Mouse (Mus musculus): ENCODE measurements around the gene Exoc6b.

Exoc6b gene

DNA sequence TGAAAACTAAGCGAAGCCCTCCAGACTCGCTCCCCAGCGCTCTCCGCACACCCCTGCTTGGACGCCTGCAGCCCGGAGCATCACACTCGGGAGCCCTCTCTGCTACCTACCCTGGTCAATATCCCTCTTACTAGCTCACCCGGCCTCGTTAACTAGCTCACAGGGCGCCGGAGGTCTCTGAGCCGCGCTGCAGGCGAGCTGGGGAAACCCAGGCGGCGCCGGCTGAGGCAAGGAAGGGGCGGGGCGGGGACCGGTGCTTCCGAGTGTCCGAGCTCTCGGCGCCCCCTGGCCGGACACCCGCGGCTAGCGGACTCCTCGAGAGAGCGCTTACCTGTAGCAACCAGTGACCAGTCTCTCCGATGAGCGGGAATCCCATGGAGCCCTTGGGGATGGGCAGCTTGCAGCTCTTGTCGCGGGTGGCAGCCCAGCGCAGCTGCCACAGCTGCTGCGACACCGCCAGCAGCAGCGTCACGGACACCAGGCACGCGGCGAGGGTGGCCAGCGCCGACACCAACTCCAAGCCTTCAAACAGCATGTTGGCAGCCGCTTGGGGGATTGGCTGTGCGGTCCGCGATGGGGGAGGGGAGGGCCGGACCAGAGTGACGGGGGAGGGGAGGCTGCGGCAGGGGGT lies 481.7 kb downstream of the Exoc6b start:
- no peak for DNase-seq (ENCODE audit: low read depth in 1 of 2, low spot score in 2 of 2)

DNA sequence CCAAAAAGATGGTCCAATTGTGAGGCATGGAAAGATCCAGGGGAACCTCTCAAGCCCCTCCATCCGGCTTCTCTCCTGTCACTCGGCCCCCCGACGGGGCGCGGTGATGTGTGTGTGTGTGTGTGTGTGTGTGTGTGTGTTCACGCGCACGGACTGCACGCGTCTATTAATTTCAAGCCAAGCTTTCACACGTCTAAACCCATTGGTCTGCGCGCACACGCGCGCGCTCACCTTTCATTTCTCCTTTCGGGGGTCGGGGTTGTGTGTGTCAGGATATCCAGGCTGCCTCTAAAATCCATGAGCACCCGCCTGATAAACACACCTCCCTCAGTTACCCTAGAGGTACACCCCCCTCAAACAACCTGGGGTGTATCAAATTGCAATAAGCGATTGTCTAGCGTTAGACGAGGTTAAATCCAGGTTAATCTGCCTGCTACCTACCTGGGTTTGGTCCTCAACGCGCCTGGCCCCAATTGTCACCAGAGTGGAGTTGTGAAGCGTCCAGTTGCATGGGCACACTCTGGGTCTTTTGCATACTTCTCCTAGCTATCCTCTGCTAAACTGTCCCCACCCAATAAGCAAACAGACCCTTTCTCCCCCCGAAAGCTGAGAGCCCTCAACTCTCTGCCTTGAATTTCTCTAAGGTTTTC lies 482.6 kb downstream of the Exoc6b start:
- DNase-seq (ENCODE audit: low read depth in 1 of 2, low spot score in 2 of 2) = no peak

DNA sequence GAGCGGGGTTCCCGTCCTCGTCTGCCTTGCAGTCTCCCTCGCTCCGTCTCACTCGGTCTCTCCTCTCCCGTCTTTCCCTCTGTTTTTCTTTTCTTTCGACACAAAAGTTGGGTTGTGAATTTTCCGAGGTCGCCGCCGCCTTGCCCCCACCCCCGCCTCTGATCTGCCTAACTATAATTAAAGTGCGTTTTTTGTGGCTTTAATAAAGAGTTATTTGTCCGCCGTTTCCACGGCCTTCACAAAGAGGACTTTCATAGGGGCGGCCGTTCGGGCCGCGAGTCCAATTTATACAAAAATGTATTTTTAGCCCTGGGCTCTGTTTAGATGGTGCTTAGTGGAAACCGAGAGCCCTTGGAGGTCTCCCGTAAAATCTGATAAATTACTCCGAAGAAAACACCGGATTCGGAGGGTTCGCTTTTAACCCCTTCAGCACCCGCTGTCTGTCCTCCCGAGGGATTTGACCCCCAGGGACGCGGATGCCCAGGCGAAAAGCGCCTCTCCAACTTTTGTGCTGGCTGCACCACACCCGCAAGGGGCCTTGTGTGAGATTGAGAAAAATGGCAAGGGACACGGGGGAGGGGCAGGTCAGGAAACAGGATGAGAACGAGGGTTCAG lies 483.5 kb downstream of the Exoc6b start:
- no peak for DNase-seq (ENCODE audit: low read depth in 1 of 2, low spot score in 2 of 2)

DNA sequence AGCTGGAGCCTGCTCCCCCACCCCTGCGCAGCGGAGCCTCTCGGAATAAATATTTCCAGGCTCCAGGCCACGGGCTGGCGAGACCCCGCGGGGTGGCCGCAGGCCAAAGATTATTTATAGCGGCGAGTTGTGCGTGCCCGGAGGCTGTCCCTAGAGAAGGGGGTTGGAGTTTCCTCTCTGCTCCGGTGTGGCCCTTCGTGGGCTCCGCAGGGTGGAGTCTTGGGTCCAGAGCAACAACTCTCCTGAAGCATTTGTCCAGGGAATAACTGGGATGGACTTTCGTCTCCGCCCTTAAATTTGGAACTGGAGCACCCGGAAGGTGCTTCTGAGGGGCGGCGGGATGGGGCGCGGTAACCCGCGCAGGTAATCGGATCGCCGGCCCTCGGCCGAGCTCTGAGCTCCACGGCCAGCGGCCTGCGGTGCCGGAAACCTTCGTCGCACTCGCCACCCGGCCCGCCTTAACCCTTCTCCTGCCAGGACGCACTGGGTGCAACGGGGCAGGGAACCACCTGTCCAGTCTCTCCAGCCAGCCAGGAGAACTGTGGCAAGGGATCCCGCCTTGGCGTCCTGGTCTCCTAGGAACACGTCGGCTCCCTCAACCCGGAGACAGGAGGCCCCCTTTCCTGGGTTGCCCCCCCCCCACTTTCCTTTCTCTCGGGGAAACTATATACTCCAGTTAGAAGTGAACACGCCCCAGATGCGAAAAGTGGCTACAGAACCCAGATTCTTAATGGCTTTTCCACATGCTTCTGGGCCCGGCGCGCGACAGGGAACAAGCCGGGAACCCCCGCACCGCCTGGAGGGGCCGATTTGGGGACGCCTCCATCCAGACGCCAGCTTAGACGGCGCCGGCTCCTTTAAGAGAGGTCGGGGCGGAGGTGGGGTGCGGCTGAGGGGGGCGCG lies 484.3 kb downstream of the Exoc6b start:
- no peak for DNase-seq (ENCODE audit: low read depth in 1 of 2, low spot score in 2 of 2)

DNA sequence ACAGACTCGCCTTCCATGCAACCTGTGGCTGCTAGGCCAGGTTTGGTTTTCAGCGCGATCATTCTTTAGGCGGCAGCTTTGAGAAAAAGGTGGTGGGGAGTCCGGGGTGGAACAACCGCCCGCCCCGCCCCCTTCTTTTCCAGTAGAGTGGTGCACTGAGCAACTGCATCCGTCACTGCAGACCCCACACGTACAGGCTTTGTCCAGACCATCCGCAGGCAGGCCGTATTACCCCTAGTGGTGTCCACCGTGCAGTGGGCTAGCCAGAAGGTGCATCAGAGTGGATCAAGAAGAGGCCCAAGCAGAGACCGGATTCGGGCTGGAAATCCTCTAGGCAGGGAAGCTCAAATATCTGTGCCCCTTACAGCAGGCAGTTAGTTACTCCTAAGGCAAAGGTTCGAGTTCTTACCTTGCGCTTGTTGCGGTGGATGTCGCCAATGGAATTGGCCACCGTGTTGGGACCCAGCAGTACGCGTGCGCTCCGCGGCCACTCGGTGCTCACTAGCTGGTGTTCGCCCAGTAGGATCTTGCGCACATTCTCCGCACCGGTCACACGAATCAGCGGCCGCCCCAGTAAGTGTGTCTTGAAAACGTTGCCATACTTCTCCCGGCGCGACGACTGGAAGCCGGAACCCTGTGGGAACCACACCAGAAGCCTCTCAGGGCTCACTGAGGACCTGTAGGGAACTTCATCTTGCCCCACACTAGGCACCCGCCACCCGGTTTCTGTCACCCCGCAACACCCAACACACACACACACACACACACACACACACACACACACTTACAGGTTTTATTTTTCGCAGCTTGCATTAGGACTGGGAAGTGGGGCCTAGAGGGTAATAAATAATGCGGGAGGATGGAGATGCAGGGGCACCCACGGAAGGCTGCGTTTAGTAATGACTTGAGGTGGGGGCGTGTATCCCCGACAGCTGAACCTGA lies 485.2 kb downstream of the Exoc6b start:
- DNase-seq (ENCODE audit: low read depth in 1 of 2, low spot score in 2 of 2) = no peak

DNA sequence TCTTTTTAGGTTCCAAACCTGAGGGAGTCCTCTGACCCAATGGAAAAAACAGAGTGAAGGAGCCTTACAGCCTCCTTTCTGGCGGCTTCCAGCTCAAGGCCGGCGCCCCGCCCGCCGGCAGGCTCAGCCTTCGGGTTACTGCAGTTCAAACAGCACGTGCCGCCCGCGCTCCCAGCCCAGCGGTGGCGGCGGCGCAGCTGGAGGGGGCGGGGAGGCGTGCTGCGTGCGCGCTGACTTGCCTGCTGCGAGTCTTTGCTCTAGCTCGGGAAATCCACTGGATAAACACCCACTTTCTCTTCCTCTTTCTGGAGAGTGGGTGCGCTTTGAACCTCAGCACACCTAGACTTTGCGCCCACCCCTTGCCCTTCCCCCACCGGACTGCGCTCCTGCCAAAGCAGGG lies 485.9 kb downstream of the Exoc6b start:
- peak; percentile 49 to 52 for DNase-seq (ENCODE audit: low read depth in 1 of 2, low spot score in 2 of 2)

DNA sequence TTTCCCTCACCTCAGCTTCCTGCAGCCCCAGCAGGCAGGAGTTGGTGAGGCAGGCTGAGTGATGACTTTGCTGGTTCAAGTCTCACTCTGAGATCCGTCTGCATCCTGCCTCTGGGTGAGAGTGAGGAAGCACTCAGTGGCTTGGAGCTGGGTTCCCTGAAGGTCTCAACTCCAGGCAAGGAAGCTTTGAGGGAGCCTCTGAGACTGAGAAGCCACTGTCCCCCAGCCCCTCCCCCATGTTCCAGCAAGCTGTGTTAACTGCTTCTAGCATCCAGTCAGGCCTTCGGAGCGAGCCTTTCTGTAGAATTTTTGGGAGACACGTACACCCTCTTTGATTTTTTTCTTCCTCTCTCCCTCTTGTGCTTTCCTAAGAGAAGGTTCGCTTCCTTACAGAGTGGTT lies 486.5 kb downstream of the Exoc6b start:
- no peak for DNase-seq (ENCODE audit: low read depth in 1 of 2, low spot score in 2 of 2)

DNA sequence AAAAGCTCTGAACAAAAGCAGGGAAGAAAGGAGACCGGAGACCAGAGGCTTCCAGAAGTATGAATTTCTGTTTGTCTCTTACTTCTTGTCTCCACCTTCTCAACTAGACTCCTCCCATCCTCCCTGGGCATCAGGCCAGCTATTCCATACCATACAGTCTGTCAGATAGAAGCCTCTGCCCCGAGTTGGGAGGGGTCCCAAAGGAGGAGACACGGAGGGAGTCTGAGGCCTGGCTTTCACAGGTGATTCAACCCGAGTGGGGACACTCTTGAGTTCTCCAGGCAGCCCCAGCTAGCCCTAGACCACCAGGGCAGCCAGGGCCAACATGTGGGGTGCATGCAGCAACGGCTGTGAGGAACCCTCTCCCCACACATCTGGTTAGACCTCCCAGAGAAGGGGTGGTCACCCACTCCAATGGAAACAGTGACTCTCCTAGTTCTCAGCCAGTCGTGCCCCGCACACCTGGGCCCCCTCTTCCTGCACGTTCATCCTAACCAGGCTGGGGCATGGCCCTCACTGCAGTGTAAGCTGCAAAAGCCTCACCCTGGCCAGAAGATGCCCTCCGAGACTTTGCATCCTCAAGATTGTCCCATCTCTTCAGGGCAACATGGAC lies 487.4 kb downstream of the Exoc6b start:
- no peak for DNase-seq (ENCODE audit: low read depth in 1 of 2, low spot score in 2 of 2)

DNA sequence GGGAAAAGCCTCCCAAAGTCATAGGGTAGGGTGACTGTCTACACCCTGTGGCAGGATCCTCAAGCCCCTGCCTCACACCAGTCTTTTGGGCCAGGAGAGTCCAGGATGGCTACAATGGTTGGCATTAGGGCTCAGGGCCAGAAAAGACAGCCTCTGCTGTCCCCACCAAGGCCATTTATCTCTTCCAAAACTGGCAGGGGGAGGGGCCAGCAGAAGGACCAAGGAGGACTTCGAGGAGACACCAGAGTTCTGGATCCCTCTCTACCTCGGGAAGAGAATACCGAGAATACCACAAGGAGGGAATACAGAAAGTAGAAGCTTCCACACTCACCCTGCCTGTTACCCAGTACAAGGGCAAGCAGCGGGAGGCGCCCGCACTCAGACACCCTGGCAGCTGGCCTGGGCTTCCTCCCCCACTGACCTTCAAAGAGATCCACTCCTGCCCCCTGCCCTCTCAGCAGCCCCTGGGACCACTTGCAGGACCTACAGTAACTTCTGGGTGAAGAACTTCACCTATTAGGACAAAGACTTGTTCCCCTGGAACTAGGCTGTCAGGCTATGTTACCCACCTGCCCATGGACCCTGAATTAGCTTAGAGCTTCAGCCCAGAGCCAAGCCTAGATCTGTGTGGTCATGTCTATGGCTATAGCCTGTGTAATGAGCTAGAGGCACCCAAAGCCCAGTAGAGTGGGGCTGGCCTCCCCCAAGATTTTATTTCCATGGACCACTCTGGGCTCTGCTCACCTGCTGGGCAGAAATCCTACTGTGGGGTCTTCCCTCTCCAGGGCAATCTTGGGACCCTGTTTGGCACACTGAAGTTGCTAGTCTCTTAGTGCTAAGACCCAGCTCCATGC lies 488.1 kb downstream of the Exoc6b start:
- DNase-seq (ENCODE audit: low read depth in 1 of 2, low spot score in 2 of 2) = no peak

DNA sequence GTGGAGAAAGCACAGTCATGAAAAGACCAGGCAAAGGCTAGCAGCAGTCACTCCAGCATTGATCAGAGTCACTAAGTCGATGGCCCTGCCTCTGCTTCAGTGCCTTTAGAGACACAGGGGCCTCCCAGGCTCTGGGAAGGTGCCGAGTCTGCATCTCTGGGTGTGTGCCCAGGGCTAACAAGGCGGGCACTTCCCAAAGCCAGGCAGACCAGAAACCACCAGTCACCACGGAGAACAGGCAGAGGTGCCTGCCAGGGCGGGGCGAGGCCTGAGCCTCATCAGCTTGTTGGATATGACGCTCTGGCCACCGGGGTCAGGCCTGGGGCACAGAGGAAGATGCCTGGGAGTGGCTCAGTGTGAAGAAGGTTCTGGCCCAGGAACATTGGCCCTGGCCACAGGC lies 489.8 kb downstream of the Exoc6b start:
- no peak for DNase-seq (ENCODE audit: low read depth in 1 of 2, low spot score in 2 of 2)

DNA sequence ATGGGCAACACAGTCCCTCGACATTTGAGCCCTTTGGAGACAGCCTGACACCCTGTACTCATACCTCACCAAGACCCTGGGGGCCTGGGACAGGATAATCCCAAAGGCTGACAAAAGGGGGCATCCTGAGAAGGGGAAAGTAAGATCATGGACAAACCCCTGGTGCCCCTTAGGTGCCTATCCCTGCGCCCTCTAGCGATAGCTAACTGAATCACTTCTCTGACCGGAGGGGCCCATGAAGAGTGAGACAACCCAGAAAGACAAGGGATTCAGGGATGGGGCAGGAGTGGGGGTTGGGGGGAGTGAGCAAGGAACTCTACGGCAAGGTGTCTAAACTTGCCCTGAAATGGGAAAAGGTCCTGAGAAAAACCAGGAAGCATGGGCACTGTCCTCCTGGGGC lies 490.4 kb downstream of the Exoc6b start:
- DNase-seq (ENCODE audit: low read depth in 1 of 2, low spot score in 2 of 2) = no peak

DNA sequence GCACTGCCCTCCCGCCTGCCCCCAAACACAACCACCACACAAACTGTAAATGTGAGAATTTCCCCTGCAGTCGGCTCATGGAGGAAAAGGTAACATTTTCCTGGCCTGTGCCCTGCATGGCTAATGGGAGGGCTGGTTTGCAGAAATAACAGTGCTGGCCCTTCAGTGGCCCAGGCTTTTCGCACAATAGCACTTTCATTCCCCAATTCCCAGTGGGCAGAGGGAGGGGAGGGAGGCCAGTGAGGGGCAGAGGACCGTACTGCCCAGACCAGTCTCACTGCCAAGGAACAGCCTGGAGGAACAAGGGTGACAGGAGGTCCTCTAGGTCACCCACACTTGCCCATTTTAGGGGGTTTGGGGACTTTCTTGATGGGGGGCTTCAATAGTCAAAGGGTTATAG lies 491.4 kb downstream of the Exoc6b start:
- DNase-seq (ENCODE audit: low read depth in 1 of 2, low spot score in 2 of 2) = no peak

DNA sequence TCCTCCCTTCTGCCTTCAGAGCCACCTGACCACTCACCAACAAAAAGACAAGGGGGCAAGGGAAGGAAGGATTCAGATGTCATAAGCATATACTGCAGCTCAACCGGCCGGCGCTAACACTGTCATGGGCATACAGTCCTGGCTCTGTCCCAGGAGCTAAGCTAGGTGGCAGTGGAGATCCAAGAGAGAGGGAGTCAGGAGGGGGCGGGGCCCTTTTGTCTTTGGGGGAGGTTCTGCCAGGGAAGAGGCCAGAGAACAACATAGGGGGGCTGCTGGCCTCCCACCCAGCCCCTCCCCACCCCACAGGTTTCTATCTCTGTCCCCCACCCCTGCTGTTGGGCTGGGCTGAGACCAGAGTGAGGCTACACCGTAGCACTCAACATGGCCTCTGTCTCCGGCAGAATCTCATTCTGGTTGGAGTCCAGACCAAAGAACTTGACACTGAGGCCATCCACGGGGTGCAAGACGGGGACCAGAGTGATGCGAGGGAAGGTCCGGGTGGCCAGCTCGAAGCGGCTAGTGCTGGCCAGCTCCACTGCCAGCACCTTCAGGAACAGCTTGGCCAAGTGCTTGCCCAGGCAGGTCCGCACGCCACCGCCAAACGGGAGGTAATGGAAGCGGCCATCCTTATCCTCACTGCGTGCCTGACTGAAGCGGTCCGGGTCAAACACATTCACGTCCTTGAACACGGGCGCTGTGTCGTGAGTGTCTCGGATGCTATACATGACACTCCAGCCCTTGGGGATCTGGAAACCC lies 495.2 kb downstream of the Exoc6b start:
- DNase-seq (ENCODE audit: low read depth in 1 of 2, low spot score in 2 of 2) = no peak

DNA sequence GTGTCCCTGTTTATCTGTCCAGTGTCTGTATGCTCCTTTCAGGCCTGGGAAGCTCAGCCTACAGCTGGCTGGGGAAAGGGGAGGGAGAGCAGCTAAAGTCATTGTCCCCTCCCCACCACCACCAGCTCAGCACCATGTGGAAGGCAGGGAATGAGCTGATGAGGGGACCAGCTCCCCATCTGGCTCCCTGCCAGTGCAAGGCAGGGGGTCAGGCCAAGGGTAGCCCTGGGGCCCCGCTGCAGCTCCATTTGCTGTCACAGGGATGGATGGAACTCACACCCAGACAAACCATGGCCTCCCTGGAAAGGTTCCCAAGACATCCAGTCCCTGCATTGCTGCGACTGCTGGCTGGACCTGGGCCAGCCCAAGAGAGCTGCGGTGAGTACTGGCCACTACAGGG lies 499.3 kb downstream of the Exoc6b start:
- DNase-seq (ENCODE audit: low read depth in 1 of 2, low spot score in 2 of 2) = no peak

DNA sequence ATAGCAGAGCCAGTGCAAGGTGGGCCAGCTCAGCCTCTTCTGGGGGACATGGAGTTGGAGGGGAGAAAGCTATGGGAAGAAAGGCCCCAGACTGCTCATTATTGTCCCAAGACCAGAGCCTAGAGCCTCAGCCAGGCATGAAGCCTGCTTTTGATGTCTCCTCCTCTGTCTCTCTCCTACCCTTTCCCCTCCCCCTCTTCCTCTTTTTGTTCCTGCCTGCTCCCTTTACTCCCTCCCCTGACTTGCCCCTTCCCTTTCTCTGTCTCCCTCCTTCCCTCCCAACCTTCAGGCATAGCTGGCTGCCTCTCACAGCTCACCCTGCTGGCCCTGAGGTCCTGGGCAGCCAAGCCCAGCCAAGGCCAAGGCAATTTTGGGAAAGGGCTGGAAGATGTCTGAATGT lies 499.7 kb downstream of the Exoc6b start:
- DNase-seq (ENCODE audit: low read depth in 1 of 2, low spot score in 2 of 2) = no peak

DNA sequence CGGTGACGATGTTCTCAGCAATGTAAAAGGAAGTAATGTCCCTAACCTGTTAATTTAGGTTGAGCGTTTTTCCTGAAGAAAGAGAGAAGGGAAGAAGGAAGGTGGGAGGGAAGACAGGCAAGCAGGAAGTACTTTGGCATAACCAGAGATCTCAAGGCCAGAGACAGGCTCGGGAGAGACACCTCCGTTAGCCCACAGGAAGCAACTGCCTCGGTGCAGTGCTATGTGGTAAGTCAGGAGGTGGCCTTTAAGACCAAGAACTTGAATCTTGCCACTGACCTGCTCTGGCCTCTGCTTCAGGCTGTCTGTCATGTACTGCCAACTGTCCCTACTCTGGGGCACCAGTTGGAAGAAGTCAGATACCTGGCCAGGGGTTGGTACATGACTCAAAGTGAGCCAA lies 500.4 kb downstream of the Exoc6b start:
- no peak for DNase-seq (ENCODE audit: low read depth in 1 of 2, low spot score in 2 of 2)

All from monocyte, adult 2 months (primary cell).